Mouse (Mus musculus) ES-Bruce4 (cell line): ENCODE results near the gene Ube2cbp.

Source experiments
- CTCF ChIP-seq: IDR thresholded peaks from one replicate; pipeline ENCODE4 v1.8.1; 2011; ENCODE audit warnings: low read depth, low read length
- EP300 ChIP-seq: IDR thresholded peaks from 2 replicates; pipeline ENCODE4 v1.6.1; 2011; ENCODE audit warnings: low read depth, low read length; ENCODE audit not compliant: insufficient read depth
- POLR2A ChIP-seq: IDR thresholded peaks from one replicate; pipeline ENCODE4 v1.8.1; 2011; ENCODE audit warnings: low read length; ENCODE audit not compliant: insufficient read depth

- TF ChIP-seq CTCF: no peak
- no peak for TF ChIP-seq POLR2A
- no peak for TF ChIP-seq EP300
Measured at GRCm38 (mm10) chr9:86417971-86418370, 46.8 kb downstream of the Ube2cbp start.
